Mouse (Mus musculus): ENCODE data around the gene Siah2.

Siah2 gene

GRCm38 (mm10) chr3:58691997-58692721, at the start of gene Siah2:
Gene Siah2, minus strand, starts transcription at chr3:58692400.
- DNase-seq (ENCODE audit: low read depth) = peak; percentile 92

- no peak for DNase-seq (ENCODE audit: low read depth)
Measured at GRCm38 (mm10) chr3:58739536-58739935, 47.3 kb upstream of the Siah2 start.

- DNase-seq (ENCODE audit: low read depth) = no peak
Measured at GRCm38 (mm10) chr3:58738346-58739089, 46.3 kb upstream of the Siah2 start.

GRCm38 (mm10) chr3:58731520-58731919, 39.3 kb upstream of the Siah2 start:
- DNase-seq (ENCODE audit: low read depth) = no peak

- DNase-seq (ENCODE audit: low read depth) = no peak
Measured at GRCm38 (mm10) chr3:58730580-58730979, 38.4 kb upstream of the Siah2 start.

GRCm38 (mm10) chr3:58729549-58729948, 37.3 kb upstream of the Siah2 start:
- DNase-seq (ENCODE audit: low read depth) = peak; percentile 55

- DNase-seq (ENCODE audit: low read depth) = no peak
Measured at GRCm38 (mm10) chr3:58727601-58728000, 35.4 kb upstream of the Siah2 start.

GRCm38 (mm10) chr3:58727012-58727411, 34.8 kb upstream of the Siah2 start:
- peak; percentile 23 for DNase-seq (ENCODE audit: low read depth)

GRCm38 (mm10) chr3:58726374-58726773, 34.2 kb upstream of the Siah2 start:
- no peak for DNase-seq (ENCODE audit: low read depth)

GRCm38 (mm10) chr3:58724815-58725214, 32.6 kb upstream of the Siah2 start:
- DNase-seq (ENCODE audit: low read depth) = no peak

- DNase-seq (ENCODE audit: low read depth) = no peak
Measured at GRCm38 (mm10) chr3:58723656-58724055, 31.5 kb upstream of the Siah2 start.

GRCm38 (mm10) chr3:58719461-58720230, 27.4 kb upstream of the Siah2 start:
- no peak for DNase-seq (ENCODE audit: low read depth)

GRCm38 (mm10) chr3:58716705-58717104, 24.5 kb upstream of the Siah2 start:
- DNase-seq (ENCODE audit: low read depth) = no peak

GRCm38 (mm10) chr3:58714767-58715166, 22.6 kb upstream of the Siah2 start:
- DNase-seq (ENCODE audit: low read depth) = no peak

GRCm38 (mm10) chr3:58714034-58714433, 21.8 kb upstream of the Siah2 start:
- no peak for DNase-seq (ENCODE audit: low read depth)

- no peak for DNase-seq (ENCODE audit: low read depth)
Measured at GRCm38 (mm10) chr3:58713191-58713590, 21.0 kb upstream of the Siah2 start.

- DNase-seq (ENCODE audit: low read depth) = no peak
Measured at GRCm38 (mm10) chr3:58704547-58704946, 12.3 kb upstream of the Siah2 start.

- no peak for DNase-seq (ENCODE audit: low read depth)
Measured at GRCm38 (mm10) chr3:58703748-58704147, 11.5 kb upstream of the Siah2 start.

GRCm38 (mm10) chr3:58702329-58702728, 10.1 kb upstream of the Siah2 start:
- DNase-seq (ENCODE audit: low read depth) = no peak

GRCm38 (mm10) chr3:58701441-58701840, 9.2 kb upstream of the Siah2 start:
- no peak for DNase-seq (ENCODE audit: low read depth)

- DNase-seq (ENCODE audit: low read depth) = no peak
Measured at GRCm38 (mm10) chr3:58697926-58698325, 5.7 kb upstream of the Siah2 start.

GRCm38 (mm10) chr3:58696806-58697205, 4.6 kb upstream of the Siah2 start:
- DNase-seq (ENCODE audit: low read depth) = no peak

GRCm38 (mm10) chr3:58695507-58695906, 3.3 kb upstream of the Siah2 start:
- DNase-seq (ENCODE audit: low read depth) = no peak
